Mouse (Mus musculus) layer of hippocampus, adult 18-20 months (tissue): ENCODE data around the gene Cox5a. TPM values are rescaled to one million over a fixed set of nuclear protein-coding genes. Genes with fewer than 3 reads are reported as not detected.

ENCODE experiments used
- DNase-seq, 2 experiments: peaks; one replicate each; pipeline ENCODE4 v3.0.0; 2022; ENCODE audit warnings: low spot score in 2 of 2
- total RNA-seq, 2 experiments: library from RNA; stranded (reverse); gene quantifications; 2 replicates each; pipeline ENCODE4 v1.2.3; 2021

Cox5a gene
- total RNA-seq, 2 experiments from 2014 or later = 372 to 373 TPM

- DNase-seq = peak; percentile 92 to 96
These were observed 40.0 kb downstream of the Cox5a start, which contains the start of gene Scamp2 for GRCm38 (mm10) chr9:57560861-57561710. Gene Scamp2 (plus strand): TSS chr9:57560943.

DNA sequence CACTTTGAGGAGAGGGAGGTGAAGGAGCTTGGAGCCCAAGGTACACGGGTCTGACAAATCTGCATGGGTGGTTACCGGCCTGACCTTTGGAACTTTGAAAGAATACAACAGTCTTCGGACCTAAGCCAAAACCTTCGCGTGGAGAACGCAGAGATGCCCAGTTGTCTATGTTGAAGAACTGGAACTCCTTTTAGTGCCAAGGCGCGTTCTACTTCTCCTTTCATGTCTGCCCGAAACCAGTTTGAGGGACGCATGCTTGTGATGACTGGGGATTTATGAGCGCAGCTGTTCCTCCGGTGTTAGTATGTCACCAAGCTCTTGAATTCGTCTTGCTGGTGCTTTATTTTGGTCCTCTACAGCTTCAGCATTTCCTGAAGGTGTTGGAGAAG lies 40.6 kb downstream of the Cox5a start:
- DNase-seq = no peak

DNA sequence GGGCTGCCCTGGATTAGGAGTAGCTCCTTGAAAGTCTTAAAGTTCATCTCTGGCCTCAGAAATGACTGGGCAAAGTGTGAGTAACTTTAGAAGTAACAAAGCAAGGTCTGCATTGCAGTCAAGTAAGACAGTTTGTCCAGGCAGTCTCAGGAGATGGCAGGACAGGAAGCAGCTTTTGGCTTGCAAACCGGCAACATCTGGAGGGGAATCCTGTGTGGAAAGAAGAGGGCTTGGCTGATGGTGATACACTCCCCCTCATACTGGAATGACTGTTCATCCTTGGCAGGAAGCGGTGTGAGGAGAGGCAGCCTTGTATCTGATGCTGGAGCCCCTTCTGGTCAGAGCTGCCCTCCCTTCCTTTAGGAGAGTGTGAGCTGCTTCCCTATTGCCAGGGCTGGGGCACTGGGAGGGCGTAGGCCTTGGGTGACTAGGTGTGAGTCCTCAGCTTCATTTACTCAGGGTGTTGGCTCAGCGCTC lies 41.9 kb downstream of the Cox5a start:
- no peak for DNase-seq

DNA sequence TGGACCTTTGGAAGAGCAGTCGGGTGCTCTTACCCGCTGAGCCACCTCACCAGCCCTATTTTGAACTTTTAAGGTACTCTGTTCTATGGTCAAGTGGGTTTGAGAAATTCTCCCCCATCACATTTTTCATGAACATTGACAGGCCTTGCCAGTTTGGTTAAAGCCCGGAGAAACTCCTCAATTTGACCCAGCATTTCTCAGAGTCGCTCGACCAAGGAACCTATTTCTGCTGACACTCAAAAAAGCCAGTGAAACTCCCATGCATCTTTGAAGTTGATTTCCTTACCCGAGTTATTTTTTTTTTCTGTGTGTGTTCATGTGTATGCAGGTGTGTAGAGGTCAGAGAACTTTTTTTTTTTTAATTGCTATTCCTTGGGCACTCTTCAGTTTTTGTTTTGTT lies 43.5 kb downstream of the Cox5a start:
- no peak for DNase-seq

DNA sequence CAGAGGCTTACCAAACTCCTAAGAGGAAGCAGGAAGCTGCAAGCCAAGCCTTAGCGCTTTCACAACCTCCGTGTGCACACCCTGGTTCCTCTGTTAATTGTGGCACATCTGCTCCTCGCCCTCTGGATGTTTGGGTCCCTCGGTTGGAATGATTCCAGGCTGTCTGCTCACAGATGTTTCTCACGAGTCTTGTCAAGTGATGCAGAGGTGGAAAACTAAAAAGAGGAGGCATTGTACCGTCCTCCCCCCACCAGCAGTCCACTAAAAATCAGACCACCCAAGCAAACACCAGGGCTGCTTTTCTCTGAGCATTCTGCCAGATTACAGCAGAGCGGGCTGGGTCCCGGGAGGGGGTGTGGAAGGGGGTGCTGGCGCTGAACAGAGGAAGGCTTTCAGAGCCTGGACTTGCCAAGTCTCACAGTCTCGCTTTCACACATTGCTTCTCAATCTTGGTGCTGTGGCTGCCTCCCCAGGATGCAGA lies 44.7 kb downstream of the Cox5a start:
- DNase-seq = no peak

GRCm38 (mm10) chr9:57566846-57567245 lies 45.8 kb downstream of the Cox5a start:
- no peak for DNase-seq

GRCm38 (mm10) chr9:57568500-57568899 lies 47.4 kb downstream of the Cox5a start:
- DNase-seq = no peak

DNA sequence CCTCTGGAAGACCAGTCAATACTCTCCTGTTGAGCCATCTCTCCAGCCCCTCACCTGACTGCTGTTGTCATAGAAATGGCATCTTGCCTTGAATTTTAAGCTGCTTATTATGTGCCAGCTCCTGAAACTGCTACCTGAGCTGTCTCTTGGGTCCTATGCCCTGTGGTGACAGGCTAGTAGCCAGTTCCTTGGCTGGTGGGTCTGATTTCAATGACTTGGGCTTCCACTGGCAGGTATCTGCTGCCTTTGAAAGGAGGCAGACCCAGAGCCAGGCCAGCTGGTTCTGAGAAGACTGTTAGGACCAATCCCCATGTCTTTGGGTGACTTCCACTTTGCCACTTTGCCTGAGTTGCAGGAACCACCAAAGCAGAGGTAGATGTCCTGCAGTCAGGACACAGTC lies 53.3 kb downstream of the Cox5a start:
- no peak for DNase-seq

- DNase-seq = no peak
These were observed 54.5 kb downstream of the Cox5a start for GRCm38 (mm10) chr9:57575577-57575976.

DNA sequence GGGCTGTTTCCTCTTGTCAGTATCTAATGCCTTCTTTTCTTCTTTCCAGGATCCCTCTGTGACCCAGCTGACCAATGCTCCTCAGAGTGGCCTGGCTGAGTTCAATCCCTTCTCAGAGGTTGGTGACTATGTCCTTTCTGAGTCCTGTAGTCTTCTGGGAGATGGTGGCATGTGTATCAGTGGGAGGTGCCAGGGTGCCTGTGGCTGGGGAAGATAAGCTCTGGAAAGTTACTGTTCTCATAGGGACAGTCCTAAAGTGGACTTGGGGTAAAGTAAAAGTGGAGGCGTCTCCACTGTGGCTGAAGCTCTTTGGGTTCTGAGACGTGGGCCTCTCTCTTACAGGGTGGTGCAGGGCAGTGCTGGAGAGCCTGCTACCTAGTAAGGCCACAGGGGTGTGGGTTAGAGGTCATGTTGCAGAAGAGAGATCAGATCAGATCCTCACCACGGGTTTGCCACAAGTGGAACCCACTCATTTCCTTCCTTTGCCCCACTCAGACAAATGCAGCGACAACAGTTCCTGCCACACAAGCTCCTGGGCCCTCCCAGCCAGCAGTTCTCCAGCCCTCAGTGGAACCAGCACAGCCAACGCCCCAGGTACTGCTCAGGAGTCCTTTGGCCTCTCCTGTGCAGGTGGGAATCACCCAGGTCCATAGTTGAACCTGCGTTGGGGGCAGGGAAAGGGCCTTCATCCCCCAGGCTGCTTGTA lies 56.2 kb downstream of the Cox5a start:
- no peak for DNase-seq

Other genes starting within 250 kb of the Cox5a start
- 10 to 100 TPM; 16.8 to 17.3 TPM for gene Ppcdc, start 81.2 kb upstream of the Cox5a start, total RNA-seq
- gene Scamp5, start 53.2 kb upstream of the Cox5a start, total RNA-seq = 100 to 1,000 TPM; 381 to 382 TPM
- gene Rpp25, start 17.2 kb upstream of the Cox5a start, total RNA-seq = 10 to 100 TPM; 12.8 to 13.3 TPM
- gene Fam219b, start 16.3 kb downstream of the Cox5a start, total RNA-seq = 10 to 100 TPM; 16.5 to 24.3 TPM
- 10 to 100 TPM; 68.8 to 70.9 TPM for gene Mpi, start 31.5 kb downstream of the Cox5a start, total RNA-seq
- 10 to 100 TPM; 24.2 to 24.9 TPM for gene Scamp2, start 39.7 kb downstream of the Cox5a start, total RNA-seq
- 10 to 100 TPM; 24.0 to 32.2 TPM for gene Ulk3, start 68.2 kb downstream of the Cox5a start, total RNA-seq
- 1 to 10 TPM; 1.9 to 4.7 TPM for gene Cplx3, start 85.0 kb downstream of the Cox5a start, total RNA-seq
- gene Lman1l, start 99.5 kb downstream of the Cox5a start, total RNA-seq = not detected
- gene Csk, start 132.4 kb downstream of the Cox5a start, total RNA-seq = 10 to 100 TPM; 36.4 to 37.1 TPM
- gene Cyp1a2, start 162.4 kb downstream of the Cox5a start, total RNA-seq = not detected
- gene Cyp1a1, start 166.7 kb downstream of the Cox5a start, total RNA-seq = under 1 TPM; 0.12 to 0.13 TPM
- gene Edc3, start 187.3 kb downstream of the Cox5a start, total RNA-seq = 10 to 100 TPM; 14.7 to 14.8 TPM
- 10 to 100 TPM; 75.3 to 76.6 TPM for gene Clk3, start 244.6 kb downstream of the Cox5a start, total RNA-seq